Comparison of ENCODE assay signal across 21 mouse cellular contexts in genomic region chr9:69319913-69320634, GRCm38 (mm10).
A peak's percentile ranks its signal among the peaks of the same experiment; 100 is the strongest.
DNase-seq lines count a peak whose midpoint lies in the region; ATAC-seq and TF ChIP-seq lines count a peak whose summit lies in the region.
"Had no signal": no experiment of that assay in that cellular context is flagged by ENCODE, and none has a peak within 500 bp of the region (broad histone marks: within the 10 kb centered on the region; RNA-seq: fewer than 3 reads in every experiment).

No protein-coding gene starts in this region.

- H3K9me3 ChIP-seq in liver, embryonic 16.5 days (replicated peaks; ENCODE audit: control insufficient read depth, low read length) = no peaks in the 10 kb centered on the region
- H3K9me3 ChIP-seq: embryonic facial prominence, embryonic 12.5 days; limb, embryonic 13.5 days had no signal

- no peak for DNase-seq in liver
- DNase-seq in induced T-regulatory cell, adult 2 months (ENCODE audit: low read depth) = peak; percentile 71
- DNase-seq in cerebellum, adult 11 months = no peak
- no peak for DNase-seq in gastrocnemius, adult 18-20 months (ENCODE audit: low spot score)
- DNase-seq: cerebellum, adult 18-20 months; cerebellum, postnatal 14 days; gastrocnemius, postnatal 36 days; heart, postnatal 4 days; kidney, postnatal 25 days; lung, adult 18-20 months; lung, postnatal 10 days; thymus, adult 2 months had no signal

- no peak overlapping the region for H3K4me2 ChIP-seq in liver, embryonic 16.5 days (ENCODE audit: low read depth, low read length)
- H3K4me2 ChIP-seq in myocyte (ENCODE audit: low read depth) = peak overlapping the region; percentile 37
- H3K4me2 ChIP-seq: embryonic facial prominence, embryonic 12.5 days; limb, embryonic 13.5 days had no signal

- H3K36me3 ChIP-seq in liver, embryonic 16.5 days (ENCODE audit: control insufficient read depth, insufficient read depth) = no peaks in the 10 kb centered on the region
- no peaks in the 10 kb centered on the region for H3K36me3 ChIP-seq in myocyte (ENCODE audit: control insufficient read depth, insufficient read depth)
- H3K36me3 ChIP-seq: embryonic facial prominence, embryonic 12.5 days; limb, embryonic 13.5 days had no signal

- no peaks in the 10 kb centered on the region for H3K27me3 ChIP-seq in liver, embryonic 16.5 days (ENCODE audit: control insufficient read depth, insufficient read depth, low read depth, low read length)
- no peaks in the 10 kb centered on the region for H3K27me3 ChIP-seq in myocyte (ENCODE audit: control insufficient read depth, insufficient read depth, insufficient read length)
- H3K27me3 ChIP-seq: embryonic facial prominence, embryonic 12.5 days had no signal

- H3K4me1 ChIP-seq in liver, embryonic 16.5 days (ENCODE audit: control insufficient read depth, low read depth, low read length) = peaks cover 5% of the 10 kb centered on the region

- H3K27ac ChIP-seq in liver, embryonic 16.5 days (ENCODE audit: low read length) = peak overlapping the region; percentile 41
- H3K27ac ChIP-seq: embryonic facial prominence, embryonic 12.5 days; limb, embryonic 13.5 days; stomach, postnatal 0 days had no signal

- no peak overlapping the region for H3K4me3 ChIP-seq in liver, embryonic 16.5 days (ENCODE audit: low read depth, low read length)
- no peak overlapping the region for H3K4me3 ChIP-seq in myocyte
- H3K4me3 ChIP-seq: embryonic facial prominence, embryonic 12.5 days; limb, embryonic 13.5 days had no signal

- no peak for TF ChIP-seq POLR2A in myocyte (IDR thresholded peaks at IDR 0.05; ENCODE audit: insufficient read length, low read depth)

- WGBS in liver, embryonic 16.5 days (ENCODE audit: insufficient replicate concordance) = 17% methylated on average over 10 of the region's 10 CpGs

- no peaks in the 10 kb centered on the region for H3K79me2 ChIP-seq in myocyte (ENCODE audit: control insufficient read depth, insufficient read depth)

- no peak overlapping the region for H3K9ac ChIP-seq in liver, embryonic 16.5 days (ENCODE audit: low read depth, low read length)
- H3K9ac ChIP-seq: embryonic facial prominence, embryonic 12.5 days; forebrain, postnatal 0 days; limb, embryonic 13.5 days had no signal

- no peak overlapping the region for H3ac ChIP-seq in myocyte (ENCODE audit: control insufficient read depth, insufficient read length)

- ATAC-seq in liver, embryonic 16.5 days (ENCODE audit: low read depth) = peak; percentile 74
- ATAC-seq in CD4-positive, CD25-positive, alpha-beta regulatory T cell, adult 4 months = peak; percentile 37
- ATAC-seq: forebrain, postnatal 0 days; hindbrain, embryonic 16.5 days; intestine, postnatal 0 days had no signal

TF ChIP-seq in myocyte, 11 proteins besides CTCF, POLR2A, EP300 and RAD21:
- no peak for TF ChIP-seq USF1 (IDR thresholded peaks at IDR 0.05; ENCODE audit: low read depth)
- no peak for TF ChIP-seq TCF12 (IDR thresholded peaks at IDR 0.05; ENCODE audit: insufficient read depth, poor library complexity, severe bottlenecking)
- TF ChIP-seq MYOG (IDR thresholded peaks at IDR 0.05; ENCODE audit: control insufficient read depth in 1 of 3, insufficient read depth in 1 of 3, insufficient read length in 2 of 3, low read depth in 2 of 3) = no peak
- no peak for TF ChIP-seq MAX (IDR thresholded peaks at IDR 0.05; ENCODE audit: low read depth)
- TF ChIP-seq POLR2AphosphoS2 (IDR thresholded peaks at IDR 0.05; ENCODE audit: insufficient read length, low read depth) = no peak
- no peak for TF ChIP-seq SRF (IDR thresholded peaks at IDR 0.05; ENCODE audit: control insufficient read depth, insufficient read length, low read depth)
- TF ChIP-seq MYOD1 (IDR thresholded peaks at IDR 0.05; ENCODE audit: control insufficient read depth in 1 of 3, insufficient read length in 2 of 3, low read depth in 2 of 3) = no peak
- no peak for TF ChIP-seq CEBPB (IDR thresholded peaks at IDR 0.05; ENCODE audit: insufficient read depth, poor library complexity, severe bottlenecking)
- TF ChIP-seq REST (IDR thresholded peaks at IDR 0.05; ENCODE audit: insufficient read depth, insufficient read length) = no peak
- no peak for TF ChIP-seq E2F4 (IDR thresholded peaks at IDR 0.05; ENCODE audit: insufficient read depth)
- no peak for TF ChIP-seq TCF3 (IDR thresholded peaks at IDR 0.05; ENCODE audit: insufficient read length, low read depth)
TF ChIP-seq in myocyte: peak in this region for 0.
